Mouse (Mus musculus): ENCODE measurements around the gene Lrrc63. TPM values are rescaled to one million over a fixed set of nuclear protein-coding genes. Genes with fewer than 3 reads are reported as not detected.

Lrrc63 gene
- polyA plus RNA-seq, 1 experiment from 2014 or later, result 0.07 TPM

DNA sequence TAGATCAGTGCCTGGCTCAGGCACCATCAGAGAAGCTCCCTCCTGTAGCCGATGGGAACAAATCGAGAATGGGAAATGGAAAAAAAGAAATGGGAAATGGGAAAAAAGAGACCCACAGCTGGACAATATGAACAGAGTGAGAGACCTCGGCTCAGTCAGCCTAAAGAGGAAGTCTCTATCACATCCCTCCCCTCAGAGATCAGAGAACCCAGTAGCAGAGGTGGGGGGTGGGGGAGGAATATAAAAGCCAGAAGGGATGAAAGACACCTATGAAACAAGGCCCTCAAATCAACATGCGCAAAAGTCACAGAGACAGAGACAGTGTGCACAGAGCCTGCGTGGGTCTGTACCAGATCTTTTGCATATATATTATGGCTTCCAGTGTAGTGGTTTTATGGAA lies 27.7 kb downstream of the Lrrc63 start:
- Histone ChIP-seq H3K36me3 (ENCODE audit: control insufficient read depth, insufficient read depth) (no peaks in the 10 kb centered on the region), H3K4me2 (ENCODE audit: low read depth, low read length) (no peak overlapping the region), H3K4me1 (ENCODE audit: control insufficient read depth, insufficient read depth, low read length) (no peaks in the 10 kb centered on the region), H3K27me3 (ENCODE audit: control insufficient read depth, insufficient read depth, low read length) (no peaks in the 10 kb centered on the region), H3K9ac (ENCODE audit: low read length) (no peak overlapping the region), H3K9me3 (replicated peaks; ENCODE audit: control insufficient read depth, low read length) (no peaks in the 10 kb centered on the region), H3K27ac (ENCODE audit: low read length) (no peak overlapping the region), H3K4me3 (ENCODE audit: low read length) (no peak overlapping the region)
- 82% methylated on average over 5 of the region's 5 CpGs for WGBS
- ATAC-seq (replicated peaks; ENCODE audit: extremely low read depth, insufficient read depth, low FRiP score), result no peak

DNA sequence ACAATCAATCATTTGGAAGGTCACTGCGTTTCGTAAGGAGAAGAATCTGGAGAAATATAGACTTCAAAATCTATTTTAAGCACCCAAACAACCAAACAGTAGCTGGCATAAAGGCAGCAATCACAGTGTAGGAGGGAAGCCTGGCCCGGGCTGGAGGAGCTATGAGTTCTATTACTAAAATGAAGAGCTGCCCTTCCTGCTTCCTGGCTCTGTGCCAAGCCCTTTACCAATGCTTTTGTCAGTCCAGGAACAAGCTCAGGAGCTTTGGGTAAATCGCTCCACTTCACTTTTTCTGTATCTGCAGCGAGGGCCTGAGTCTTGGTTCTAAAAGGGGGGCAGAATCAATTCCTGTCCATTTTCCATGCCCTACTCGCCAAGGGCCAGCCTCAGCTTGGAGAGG lies 52.7 kb downstream of the Lrrc63 start:
- H3K4me3 ChIP-seq (ENCODE audit: low read length), result no peak overlapping the region
- WGBS, result 49% methylated on average over 6 of the region's 6 CpGs
- no peak for ATAC-seq (replicated peaks; ENCODE audit: extremely low read depth, insufficient read depth, low FRiP score)

DNA sequence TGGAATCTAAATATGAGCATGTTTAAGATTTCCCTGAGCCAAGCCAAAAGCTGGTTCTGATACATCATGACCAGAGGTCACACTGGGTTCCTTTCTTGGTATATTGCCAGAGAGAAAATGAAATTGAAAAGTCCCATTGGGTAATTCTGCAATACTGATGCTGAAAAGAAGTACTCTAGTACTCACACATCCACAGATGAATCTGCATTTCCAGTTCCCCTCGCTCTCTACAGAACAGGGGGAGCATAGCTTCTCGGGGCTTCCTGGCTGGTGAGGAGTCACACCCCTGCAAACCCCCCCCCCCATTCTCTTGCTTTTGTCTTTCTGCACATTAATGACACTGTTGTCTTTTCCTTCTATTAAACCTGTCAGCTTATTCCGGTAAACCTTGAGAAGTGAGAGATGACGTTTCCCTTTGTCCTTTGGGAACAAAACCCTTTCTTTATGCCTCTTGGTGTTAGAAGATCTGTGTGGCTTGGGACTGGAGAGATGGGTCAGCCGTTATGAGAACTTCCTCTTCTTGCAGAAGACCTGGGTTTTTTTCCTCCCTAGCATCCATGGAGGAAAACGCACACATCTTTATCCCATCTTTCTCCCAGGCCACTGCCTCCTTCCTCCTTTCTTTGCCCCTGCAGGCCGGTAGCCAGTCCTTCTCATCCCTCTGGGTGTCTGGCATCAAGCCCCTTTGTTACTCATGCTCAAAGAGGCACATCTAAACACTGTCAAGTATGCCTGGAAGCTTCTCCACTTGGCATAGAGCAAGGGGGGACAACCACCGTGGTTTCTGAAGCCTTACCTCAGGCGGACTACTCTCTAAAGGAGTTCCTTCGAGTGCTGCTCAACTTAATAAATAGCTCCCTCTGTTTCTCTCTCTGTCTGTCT lies 55.1 kb downstream of the Lrrc63 start:
- 68% methylated on average over 10 of the region's 10 CpGs for WGBS
- Histone ChIP-seq H3K36me3 (ENCODE audit: control insufficient read depth, insufficient read depth) (no peaks in the 10 kb centered on the region), H3K9ac (ENCODE audit: low read length) (no peak overlapping the region), H3K9me3 (replicated peaks; ENCODE audit: control insufficient read depth, low read length) (no peaks in the 10 kb centered on the region; the same call in 1 of the 2 replicates), H3K4me1 (ENCODE audit: control insufficient read depth, insufficient read depth, low read length) (no peaks in the 10 kb centered on the region), H3K27me3 (ENCODE audit: control insufficient read depth, insufficient read depth, low read length) (no peaks in the 10 kb centered on the region), H3K4me3 (ENCODE audit: low read length) (no peak overlapping the region), H3K27ac (ENCODE audit: low read length) (no peak overlapping the region), H3K4me2 (ENCODE audit: low read depth, low read length) (no peak overlapping the region)
- ATAC-seq (replicated peaks; ENCODE audit: extremely low read depth, insufficient read depth, low FRiP score), result no peak

More for the DNA sequence above, 52.7 kb downstream of the Lrrc63 start:
- Histone ChIP-seq H3K4me1 (ENCODE audit: control insufficient read depth, insufficient read depth, low read length) (no peaks in the 10 kb centered on the region), H3K9me3 (replicated peaks; ENCODE audit: control insufficient read depth, low read length) (no peaks in the 10 kb centered on the region; the same call in 1 of the 2 replicates), H3K4me2 (ENCODE audit: low read depth, low read length) (no peak overlapping the region), H3K27me3 (ENCODE audit: control insufficient read depth, insufficient read depth, low read length) (no peaks in the 10 kb centered on the region), H3K27ac (ENCODE audit: low read length) (no peak overlapping the region), H3K9ac (ENCODE audit: low read length) (no peak overlapping the region), H3K36me3 (ENCODE audit: control insufficient read depth, insufficient read depth) (no peaks in the 10 kb centered on the region)

DNA sequence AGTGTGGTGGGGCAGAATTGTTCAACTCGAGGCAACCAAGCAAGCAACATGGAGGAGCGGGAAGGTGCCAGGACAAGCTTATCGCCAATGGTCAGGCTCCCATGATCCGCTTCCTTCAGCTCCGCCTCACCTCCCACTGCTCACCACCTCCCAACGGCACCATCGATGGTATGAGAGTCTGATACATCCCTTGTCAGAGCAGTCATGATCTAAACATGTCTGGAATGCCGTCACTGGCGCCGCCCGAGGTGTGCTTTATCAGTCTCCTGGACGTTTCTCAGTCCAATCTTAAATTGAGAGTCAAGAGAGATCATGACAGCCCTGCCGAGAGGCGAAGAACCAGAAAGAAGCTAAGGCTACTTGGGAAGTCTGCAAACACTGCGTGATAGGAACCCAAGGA lies 59.6 kb downstream of the Lrrc63 start:
- Histone ChIP-seq H3K9me3 (replicated peaks; ENCODE audit: control insufficient read depth, low read length) (no peaks in the 10 kb centered on the region), H3K36me3 (ENCODE audit: control insufficient read depth, insufficient read depth) (no peaks in the 10 kb centered on the region), H3K4me1 (ENCODE audit: control insufficient read depth, insufficient read depth, low read length) (no peaks in the 10 kb centered on the region), H3K9ac (ENCODE audit: low read length) (no peak overlapping the region), H3K4me3 (ENCODE audit: low read length) (no peak overlapping the region), H3K27me3 (ENCODE audit: control insufficient read depth, insufficient read depth, low read length) (no peaks in the 10 kb centered on the region), H3K4me2 (ENCODE audit: low read depth, low read length) (peak overlapping the region; percentile 15; the same call in 1 of the 2 replicates), H3K27ac (ENCODE audit: low read length) (no peak overlapping the region)
- 58% methylated on average over 15 of the region's 15 CpGs for WGBS
- ATAC-seq (replicated peaks; ENCODE audit: extremely low read depth, insufficient read depth, low FRiP score), result no peak

DNA sequence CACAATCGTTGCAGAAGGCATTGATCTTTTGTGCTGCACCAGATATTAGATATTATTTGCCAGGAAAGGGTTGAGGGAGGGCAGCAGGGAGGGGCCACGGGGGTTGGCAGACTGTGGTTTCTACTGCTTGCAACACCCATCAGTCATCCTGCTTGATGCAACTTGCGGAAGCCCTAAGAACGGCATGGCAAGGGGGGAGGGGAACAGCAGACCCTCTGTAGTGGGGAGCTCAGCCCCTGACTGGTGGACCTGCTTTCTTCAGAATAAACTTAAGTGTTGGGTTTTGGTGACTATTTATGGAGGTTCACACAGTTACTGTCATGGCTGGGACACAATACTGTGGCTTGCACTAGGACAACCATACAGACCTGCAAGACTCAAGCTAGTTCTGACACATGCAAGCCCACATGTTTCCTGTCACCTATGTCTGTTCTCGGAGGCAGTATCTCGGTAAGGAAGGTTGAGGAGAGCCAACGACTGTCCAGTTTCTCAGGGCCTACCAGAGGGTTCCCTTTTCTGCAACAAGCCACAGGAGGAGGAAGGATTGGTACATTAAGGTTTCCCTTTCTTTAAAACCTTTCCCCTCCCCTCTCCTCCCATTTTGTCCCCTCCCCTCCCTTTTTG lies 61.2 kb downstream of the Lrrc63 start:
- no peaks in the 10 kb centered on the region for H3K27me3 ChIP-seq (ENCODE audit: control insufficient read depth, insufficient read depth, low read length)
- H3K27ac ChIP-seq (ENCODE audit: low read length), result peak overlapping the region; percentile 10; the same call in 1 of the 2 replicates
- no peaks in the 10 kb centered on the region for H3K4me1 ChIP-seq (ENCODE audit: control insufficient read depth, insufficient read depth, low read length)
- WGBS, result 55% methylated on average over 7 of the region's 7 CpGs
- ATAC-seq (replicated peaks; ENCODE audit: extremely low read depth, insufficient read depth, low FRiP score), result no peak; the same call in 1 of the 2 replicates
- peak overlapping the region; percentile 16 for H3K4me2 ChIP-seq (ENCODE audit: low read depth, low read length)
- H3K4me3 ChIP-seq (ENCODE audit: low read length), result no peak overlapping the region
- H3K9ac ChIP-seq (ENCODE audit: low read length), result no peak overlapping the region
- no peaks in the 10 kb centered on the region for H3K36me3 ChIP-seq (ENCODE audit: control insufficient read depth, insufficient read depth)
- no peaks in the 10 kb centered on the region for H3K9me3 ChIP-seq (replicated peaks; ENCODE audit: control insufficient read depth, low read length)

DNA sequence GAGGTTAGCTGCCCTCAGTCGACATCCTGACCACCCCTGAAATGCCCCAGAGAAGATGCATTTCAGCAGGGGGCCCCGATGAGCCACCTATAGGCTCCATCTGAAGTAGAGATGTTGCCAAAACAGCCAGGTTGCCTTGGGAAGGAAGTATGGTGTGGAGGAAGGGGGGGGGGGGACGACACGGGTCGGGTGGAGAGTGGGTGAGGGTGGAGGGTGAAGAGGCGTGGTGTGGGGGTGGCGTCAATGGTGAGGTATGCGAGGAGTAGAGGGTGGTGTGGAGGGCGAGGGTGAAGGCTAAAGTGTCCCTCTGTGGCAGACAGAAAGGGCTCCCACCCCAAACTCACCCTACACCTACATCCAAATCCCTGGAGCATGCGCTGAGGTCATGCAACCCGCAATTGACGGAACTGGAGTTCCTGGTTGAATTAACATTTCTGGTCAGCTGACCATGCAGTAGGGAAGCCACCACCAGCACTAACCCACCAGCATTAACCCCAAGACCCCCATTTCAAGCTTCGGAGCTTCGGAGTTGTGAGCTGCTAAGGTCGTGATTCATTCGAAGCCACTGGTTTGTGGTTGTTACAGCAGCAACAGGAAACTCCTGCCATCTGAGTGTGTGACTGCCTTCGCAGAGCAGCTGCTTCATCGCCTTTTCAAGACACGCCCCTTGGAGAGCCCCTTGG lies 62.1 kb downstream of the Lrrc63 start:
- H3K27me3 ChIP-seq (ENCODE audit: control insufficient read depth, insufficient read depth, low read length), result no peaks in the 10 kb centered on the region
- H3K4me2 ChIP-seq (ENCODE audit: low read depth, low read length), result peak overlapping the region; percentile 16
- H3K9ac ChIP-seq (ENCODE audit: low read length), result no peak overlapping the region
- H3K9me3 ChIP-seq (replicated peaks; ENCODE audit: control insufficient read depth, low read length), result no peaks in the 10 kb centered on the region
- H3K27ac ChIP-seq (ENCODE audit: low read length), result no peak overlapping the region
- 0 out of 2 replicates have a peak, but pooled peaks have one; percentile 53 for ATAC-seq (replicated peaks; ENCODE audit: extremely low read depth, insufficient read depth, low FRiP score)
- no peak overlapping the region for H3K4me3 ChIP-seq (ENCODE audit: low read length)
- WGBS, result 80% methylated on average over 18 of the region's 19 CpGs
- no peaks in the 10 kb centered on the region for H3K4me1 ChIP-seq (ENCODE audit: control insufficient read depth, insufficient read depth, low read length)
- H3K36me3 ChIP-seq (ENCODE audit: control insufficient read depth, insufficient read depth), result no peaks in the 10 kb centered on the region

DNA sequence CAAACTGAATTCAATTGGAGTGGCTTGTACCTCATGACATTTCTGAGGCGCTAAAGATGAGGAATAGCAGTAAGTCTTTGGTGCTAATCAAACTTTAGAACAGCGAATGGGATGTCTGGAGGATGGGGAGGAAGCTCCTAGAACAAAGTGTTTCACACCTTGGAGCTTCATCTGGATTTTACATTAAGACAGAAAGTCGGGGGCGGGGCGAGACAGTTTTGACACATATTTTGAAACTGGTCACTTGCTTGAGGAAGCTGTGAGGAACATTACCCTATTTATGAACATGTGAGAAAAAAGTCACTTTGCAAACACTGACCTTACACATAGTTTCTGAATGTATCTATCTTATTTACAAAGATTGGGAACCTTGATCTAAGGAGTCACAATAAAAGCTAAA lies 65.5 kb downstream of the Lrrc63 start:
- WGBS, result 91% methylated on average over 5 of the region's 5 CpGs
- no peak overlapping the region for H3K4me3 ChIP-seq (ENCODE audit: low read length)
- H3K9ac ChIP-seq (ENCODE audit: low read length), result no peak overlapping the region
- H3K36me3 ChIP-seq (ENCODE audit: control insufficient read depth, insufficient read depth), result no peaks in the 10 kb centered on the region
- no peaks in the 10 kb centered on the region for H3K4me1 ChIP-seq (ENCODE audit: control insufficient read depth, insufficient read depth, low read length)
- ATAC-seq (replicated peaks; ENCODE audit: extremely low read depth, insufficient read depth, low FRiP score), result no peak
- H3K4me2 ChIP-seq (ENCODE audit: low read depth, low read length), result no peak overlapping the region
- H3K27me3 ChIP-seq (ENCODE audit: control insufficient read depth, insufficient read depth, low read length), result no peaks in the 10 kb centered on the region; the same call in 1 of the 2 replicates
- no peaks in the 10 kb centered on the region for H3K9me3 ChIP-seq (replicated peaks; ENCODE audit: control insufficient read depth, low read length)
- H3K27ac ChIP-seq (ENCODE audit: low read length), result no peak overlapping the region

DNA sequence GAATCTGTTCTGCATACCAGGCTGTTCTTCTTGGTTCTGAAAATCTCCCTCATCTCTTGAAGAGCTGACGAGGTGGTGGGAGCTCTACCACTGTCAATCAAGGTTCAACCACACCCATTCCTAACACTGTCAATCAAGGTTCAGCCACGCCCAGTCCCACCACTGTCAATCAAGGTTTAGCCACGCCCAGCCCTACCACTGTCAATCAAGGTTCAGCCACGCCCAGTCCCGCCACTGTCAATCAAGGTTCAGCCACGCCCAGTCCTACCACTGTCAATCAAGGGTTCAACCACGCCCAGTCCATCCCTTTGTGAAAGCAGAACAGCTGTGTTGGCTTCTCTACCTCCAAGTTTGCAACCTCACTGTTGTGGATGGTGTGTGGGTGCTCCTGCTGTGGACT lies 66.2 kb downstream of the Lrrc63 start:
- 82% methylated on average over 7 of the region's 7 CpGs for WGBS
- H3K27me3 ChIP-seq (ENCODE audit: control insufficient read depth, insufficient read depth, low read length), result no peaks in the 10 kb centered on the region; the same call in 1 of the 2 replicates

More for the DNA sequence above, 66.2 kb downstream of the Lrrc63 start:
- H3K4me1 ChIP-seq (ENCODE audit: control insufficient read depth, insufficient read depth, low read length), result no peaks in the 10 kb centered on the region
- no peak for ATAC-seq (replicated peaks; ENCODE audit: extremely low read depth, insufficient read depth, low FRiP score)
- H3K4me2 ChIP-seq (ENCODE audit: low read depth, low read length), result no peak overlapping the region
- H3K27ac ChIP-seq (ENCODE audit: low read length), result no peak overlapping the region
- H3K9ac ChIP-seq (ENCODE audit: low read length), result no peak overlapping the region
- no peaks in the 10 kb centered on the region for H3K36me3 ChIP-seq (ENCODE audit: control insufficient read depth, insufficient read depth)
- H3K4me3 ChIP-seq (ENCODE audit: low read length), result no peak overlapping the region
- no peaks in the 10 kb centered on the region for H3K9me3 ChIP-seq (replicated peaks; ENCODE audit: control insufficient read depth, low read length)

All from heart, embryonic 16.5 days (tissue).